Mouse (Mus musculus) liver, embryonic 14.5 days (tissue): ENCODE results near the gene Surf2. TPM values are rescaled to one million over a fixed set of nuclear protein-coding genes. Genes with fewer than 3 reads are reported as not detected.

Experiments used
- ATAC-seq: fragments of 200-750 bp; cut with Nextera tagmentation; 2 replicates; pipeline ENCODE4 v1.8.0; 2017; ENCODE audit warnings: moderate number of reproducible peaks, mild to moderate bottlenecking, moderate library complexity; ENCODE audit not compliant: insufficient read depth
- DNase-seq, 3 experiments: peaks; one replicate each; pipeline ENCODE4 v3.0.0-alpha.2; 2012 to 2013; ENCODE audit warnings: low read depth in 3 of 3, low spot score in 3 of 3
- H3K27ac ChIP-seq: fragments of 300-500 bp; sonication (generic); 2 replicates; pipeline ENCODE4 v1.5.1; 2014; ENCODE audit warnings: moderate library complexity, mild to moderate bottlenecking, control low read depth, inconsistent platforms
- H3K27me3 ChIP-seq: fragments of 300-500 bp; sonication (generic); 2 replicates; pipeline ENCODE4 v1.6.1; 2014; ENCODE audit warnings: mild to moderate bottlenecking, low read length, moderate library complexity; ENCODE audit not compliant: control insufficient read depth, insufficient read depth
- H3K36me3 ChIP-seq: fragments of 300-500 bp; sonication (generic); replicated peaks from 2 replicates; pipeline ENCODE4 v1.6.1; 2014; ENCODE audit warnings: low read depth; ENCODE audit not compliant: control insufficient read depth, insufficient read depth
- H3K4me1 ChIP-seq, 2 experiments: fragments of 200-500 bp in 1 of 2; fragments of 300-500 bp in 1 of 2; sonication (generic) in 1 of 2; replicated peaks; 2 replicates each; pipeline ENCODE4 v1.6.1; 2012 to 2014; ENCODE audit warnings: antibody characterized with exemption in 1 of 2, inconsistent platforms in 1 of 2, low read length in 1 of 2; ENCODE audit not compliant: control insufficient read depth in 2 of 2, insufficient read depth in 2 of 2
- H3K4me2 ChIP-seq: fragments of 300-500 bp; sonication (generic); 2 replicates; pipeline ENCODE4 v1.6.1; 2014; ENCODE audit warnings: low read depth, mild to moderate bottlenecking, control low read depth, moderate library complexity
- H3K4me3 ChIP-seq, 2 experiments: fragments of 200-500 bp in 1 of 2; fragments of 300-500 bp in 1 of 2; sonication (generic) in 1 of 2; 2 replicates each; pipeline ENCODE4 v1.5.1; 2012 to 2014; ENCODE audit warnings: low read depth in 2 of 2, low read length in 2 of 2, mild to moderate bottlenecking in 2 of 2, control low read depth in 1 of 2, inconsistent platforms in 1 of 2, moderate library complexity in 1 of 2; ENCODE audit not compliant: insufficient read depth in 1 of 2
- H3K9ac ChIP-seq: fragments of 300-500 bp; sonication (generic); replicated peaks from 2 replicates; pipeline ENCODE4 v1.6.1; 2014; ENCODE audit warnings: mild to moderate bottlenecking, control low read depth, moderate library complexity
- H3K9me3 ChIP-seq: fragments of 300-500 bp; sonication (generic); 2 replicates; pipeline ENCODE4 v1.6.1; 2016; ENCODE audit warnings: low read length, mixed read lengths; ENCODE audit not compliant: control insufficient read depth
- CTCF ChIP-seq: IDR thresholded peaks from 2 replicates; pipeline ENCODE4 v1.5.1; 2016; ENCODE audit warnings: antibody characterized with exemption, low read depth, control low read depth
- EP300 ChIP-seq: IDR thresholded peaks from 2 replicates; pipeline ENCODE4 v1.6.1; 2016; ENCODE audit warnings: antibody characterized with exemption, low read depth
- WGBS: fragments of 180-500 bp; shearing (Covaris S2); extraction: QIAGEN DNeasy Blood & Tissue Kit; methylation state at CpG from one replicate; pipeline ENCODE4 v1.1.7; 2014; ENCODE audit not compliant: insufficient replicate concordance; 5-methylcytosine and 5-hydroxymethylcytosine counted together
- polyA plus RNA-seq, 2 experiments: library from polyadenylated mRNA; depleted of rRNA in 1 of 2; stranded (reverse) in 1 of 2; unstranded in 1 of 2; fragments of >200 nt; fragmentation: Nextera tagmentation in 1 of 2; extraction: Ambion mirVana in 1 of 2; gene quantifications; 2 replicates each; pipeline versions ENCODE4 v1.2.1 to v1.2.3; 2012 to 2014

The Surf2 gene
- polyA plus RNA-seq, 2 experiments, result 20.0 to 27.2 TPM

DNA sequence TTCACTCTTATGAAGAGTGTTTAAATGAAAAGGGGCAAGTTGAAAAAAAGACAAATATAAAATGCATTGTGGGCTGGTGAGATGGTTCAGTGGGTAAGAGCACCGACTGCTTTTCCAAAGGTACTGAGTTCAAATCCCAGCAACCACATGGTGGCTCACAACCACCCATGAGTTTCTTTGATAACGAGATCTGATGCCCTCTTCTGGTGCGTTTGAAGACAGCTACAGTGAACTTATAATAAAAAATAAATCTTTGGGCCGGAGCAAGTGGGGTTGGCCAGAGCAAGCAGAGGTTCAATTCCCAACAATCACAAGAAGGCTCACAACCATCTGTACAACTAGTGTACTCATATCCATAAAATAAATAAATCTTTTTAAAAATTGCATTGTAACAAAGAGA lies 20.3 kb upstream of the Surf2 start:
- 66% methylated on average over 4 of the region's 4 CpGs for WGBS
- peaks cover 0 to under 1% of the 10 kb centered on the region in 2 experiments; a peak in 1 of 4 replicates for H3K4me1 ChIP-seq
- no peaks in the 10 kb centered on the region for H3K9me3 ChIP-seq
- no peak overlapping the region for H3K27ac ChIP-seq
- no peak overlapping the region for H3K4me3 ChIP-seq
- no peak for TF ChIP-seq EP300
- no peak for TF ChIP-seq CTCF
- H3K9ac ChIP-seq, result no peak overlapping the region
- H3K27me3 ChIP-seq, result no peaks in the 10 kb centered on the region
- H3K4me2 ChIP-seq, result no peak overlapping the region
- no peak for DNase-seq
- peaks cover 50% of the 10 kb centered on the region for H3K36me3 ChIP-seq
- no peak for ATAC-seq

- Histone ChIP-seq H3K4me1 (peaks cover 4 to 15% of the 10 kb centered on the region in 2 experiments), H3K27ac (no peak overlapping the region), H3K36me3 (peaks cover 25% of the 10 kb centered on the region), H3K4me2 (no peak overlapping the region), H3K9me3 (no peaks in the 10 kb centered on the region), H3K9ac (no peak overlapping the region), H3K4me3 (no peak overlapping the region), H3K27me3 (no peaks in the 10 kb centered on the region)
- TF ChIP-seq CTCF, result no peak
- TF ChIP-seq EP300, result no peak
- ATAC-seq (no peak), DNase-seq (no peak)
- 25% methylated on average over 1 of the region's 1 CpGs for WGBS
Measured at GRCm38 (mm10) chr2:26900731-26901130, 15.4 kb upstream of the Surf2 start.

DNA sequence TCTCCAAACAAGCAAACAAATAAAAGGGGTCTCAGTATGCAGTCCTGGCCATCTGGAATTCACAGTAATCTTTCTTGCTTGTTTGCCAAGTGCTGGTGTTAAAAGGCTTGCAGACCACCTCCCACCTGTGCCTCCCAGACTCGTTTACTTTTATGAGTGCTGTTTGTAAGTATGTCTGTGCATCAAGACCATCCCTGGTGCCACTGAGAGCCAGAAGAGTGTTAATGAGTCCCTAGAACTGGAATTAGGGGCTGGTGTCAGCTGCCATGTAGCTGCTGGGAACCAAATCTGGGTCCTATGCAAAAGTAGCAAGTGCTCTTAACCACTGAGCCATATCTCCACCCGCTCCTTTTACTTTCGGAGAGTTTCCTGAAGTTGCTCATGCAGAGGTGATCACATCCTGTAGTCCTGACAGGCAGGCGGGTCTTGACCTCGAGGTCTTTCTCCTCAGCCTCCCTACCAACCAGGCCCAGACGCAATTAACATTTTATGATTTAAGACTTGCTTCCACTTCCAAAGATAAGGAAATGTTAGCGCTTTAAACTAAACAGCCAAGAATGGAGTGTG lies 14.2 kb upstream of the Surf2 start:
- peaks cover 36% of the 10 kb centered on the region for H3K36me3 ChIP-seq
- 3% methylated on average over 7 of the region's 7 CpGs for WGBS
- H3K27me3 ChIP-seq, result no peaks in the 10 kb centered on the region
- H3K9ac ChIP-seq, result peak overlapping the region; percentile 74
- no peak for TF ChIP-seq EP300
- no peak for TF ChIP-seq CTCF
- H3K4me1 ChIP-seq, result peaks cover 4 to 15% of the 10 kb centered on the region in 2 experiments
- peak overlapping the region; percentile 89 for H3K4me2 ChIP-seq
- H3K27ac ChIP-seq, result peak overlapping the region; percentile 46; the same call in 1 of the 2 replicates
- no peaks in the 10 kb centered on the region for H3K9me3 ChIP-seq
- ATAC-seq, result no peak
- peak overlapping the region; percentile 85 to 91 for H3K4me3 ChIP-seq
- no peak for DNase-seq

DNA sequence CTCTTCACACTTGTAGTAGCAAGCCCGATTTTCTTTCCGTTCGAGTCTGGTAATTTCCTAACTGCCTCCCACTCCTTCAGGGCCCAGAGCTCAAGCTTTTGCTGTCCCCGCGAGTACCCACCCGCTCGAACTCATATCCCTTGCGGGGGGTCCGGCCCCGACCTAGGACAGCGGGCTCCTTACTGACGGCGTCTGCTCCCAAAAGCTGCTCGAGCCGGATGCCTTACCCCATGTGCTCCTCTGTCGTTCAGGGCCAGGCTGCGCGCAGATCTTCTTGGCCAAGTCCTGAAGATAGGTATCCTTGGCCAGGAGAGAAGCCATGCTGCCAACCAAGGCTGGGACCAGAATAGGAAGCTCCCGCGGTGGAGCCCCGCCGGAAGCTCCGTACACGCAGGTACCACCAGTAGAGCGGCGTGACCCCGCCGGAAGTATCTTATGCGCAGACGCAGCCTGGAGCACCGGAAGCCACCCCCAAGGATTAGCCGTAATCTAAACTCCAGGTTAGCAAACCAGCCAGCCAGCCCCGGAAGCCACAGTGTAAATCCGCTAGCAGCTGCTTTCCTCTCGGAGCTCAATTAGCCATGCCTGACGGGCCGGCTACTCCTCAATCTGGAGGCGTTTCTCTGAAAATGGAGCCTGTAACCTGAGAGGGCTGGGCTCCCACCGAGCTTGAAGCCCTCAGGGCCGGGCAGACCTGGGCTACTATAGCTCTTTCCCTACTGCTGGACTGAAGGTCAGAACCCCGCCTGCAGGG lies 13.5 kb upstream of the Surf2 start, which contains the start of gene Surf6:
TSS of gene Surf6 (minus strand) at position 413 of the 754 bp plus-strand sequence.
- under 1% methylated on average over 41 of the region's 41 CpGs for WGBS
- Histone ChIP-seq H3K4me3 (peak within 1 kb of the TSS; percentile 85 to 91), H3K4me2 (peak within 1 kb of the TSS; percentile 89), H3K9ac (peak within 1 kb of the TSS; percentile 74), H3K9me3 (no peaks in the 10 kb centered on the region), H3K27ac (peak within 1 kb of the TSS; percentile 85), H3K4me1 (peaks cover 4 to 15% of the 10 kb centered on the region in 2 experiments), H3K36me3 (peaks cover 38% of the 10 kb centered on the region), H3K27me3 (no peaks in the 10 kb centered on the region)
- TF ChIP-seq CTCF, result peak; percentile 12; the same call in 1 of the 2 replicates
- TF ChIP-seq EP300, result 0 out of 2 replicates have a peak, but pooled peaks have one; percentile 21
- ATAC-seq (peak; percentile 93), DNase-seq (peak; percentile 90 to 91 (median 91))

- Histone ChIP-seq H3K4me2 (peak overlapping the region; percentile 89), H3K4me1 (peaks cover 4 to 15% of the 10 kb centered on the region in 2 experiments), H3K36me3 (peaks cover 39% of the 10 kb centered on the region), H3K4me3 (peak overlapping the region; percentile 85 to 91), H3K27me3 (no peaks in the 10 kb centered on the region), H3K9me3 (no peaks in the 10 kb centered on the region), H3K9ac (peak overlapping the region; percentile 74), H3K27ac (peak overlapping the region; percentile 85)
- TF ChIP-seq CTCF (no peak), EP300 (no peak)
- WGBS, result 16% methylated on average over 7 of the region's 7 CpGs
- ATAC-seq (peak; percentile 2; the same call in 1 of the 2 replicates), DNase-seq (no peak)
Measured at GRCm38 (mm10) chr2:26903311-26903710, 12.9 kb upstream of the Surf2 start.
